Mouse (Mus musculus): ENCODE data around the gene Zfp462.
"Not testable (repeated sequence)": the region's sequence is repeated elsewhere in the genome, so short reads cannot be mapped to it uniquely, and the experiment has no call there.

The Zfp462 gene

GRCm38 (mm10) chr4:54944921-54945430 is at the start of gene Zfp462:
TSS of gene Zfp462 (plus strand) at chr4:54945048.
- H3K4me1 ChIP-seq (replicated peaks; ENCODE audit: low read depth, low read length), result peaks cover 28% of the 10 kb centered on the region
- H3K9me3 ChIP-seq (ENCODE audit: low read length), result no peaks in the 10 kb centered on the region
- H3K4me3 ChIP-seq (replicated peaks; ENCODE audit: low read length), result peak within 1 kb of the TSS; percentile 87
- no peak for TF ChIP-seq CTCF (conservative IDR thresholded peaks at IDR 0.05; ENCODE audit: low read length)
- no peak for TF ChIP-seq NANOG (IDR thresholded peaks at IDR 0.05; ENCODE audit: borderline replicate concordance, low read length)
- no peak for TF ChIP-seq POU5F1 (IDR thresholded peaks at IDR 0.05; ENCODE audit: borderline replicate concordance, low read length)
- peaks cover under 1% of the 10 kb centered on the region; the same call in 1 of the 2 replicates for H3K36me3 ChIP-seq (ENCODE audit: insufficient read depth, low read length)
- no peaks in the 10 kb centered on the region for H3K27me3 ChIP-seq (ENCODE audit: insufficient read depth, low read length)

GRCm38 (mm10) chr4:54896017-54896416 is 48.8 kb upstream of the Zfp462 start:
- peaks cover 3% of the 10 kb centered on the region; the same call in 1 of the 2 replicates for H3K9me3 ChIP-seq (ENCODE audit: low read length)
- H3K27me3 ChIP-seq (ENCODE audit: insufficient read depth, low read length), result no peaks in the 10 kb centered on the region
- no peak overlapping the region for H3K4me3 ChIP-seq (replicated peaks; ENCODE audit: low read length)
- TF ChIP-seq CTCF (conservative IDR thresholded peaks at IDR 0.05; ENCODE audit: low read length) (no peak), POU5F1 (IDR thresholded peaks at IDR 0.05; ENCODE audit: borderline replicate concordance, low read length) (no peak), NANOG (IDR thresholded peaks at IDR 0.05; ENCODE audit: borderline replicate concordance, low read length) (no peak)
- no peaks in the 10 kb centered on the region for H3K36me3 ChIP-seq (ENCODE audit: insufficient read depth, low read length)
- no peaks in the 10 kb centered on the region for H3K4me1 ChIP-seq (replicated peaks; ENCODE audit: low read depth, low read length)

- TF ChIP-seq CTCF (conservative IDR thresholded peaks at IDR 0.05; ENCODE audit: low read length), result no peak
- no peak overlapping the region for H3K4me3 ChIP-seq (replicated peaks; ENCODE audit: low read length)
Measured at GRCm38 (mm10) chr4:54904641-54905040, 40.2 kb upstream of the Zfp462 start.

GRCm38 (mm10) chr4:54905399-54905953 is 39.4 kb upstream of the Zfp462 start:
- Histone ChIP-seq H3K4me1 (replicated peaks; ENCODE audit: low read depth, low read length) (no peaks in the 10 kb centered on the region), H3K4me3 (replicated peaks; ENCODE audit: low read length) (no peak overlapping the region), H3K27me3 (ENCODE audit: insufficient read depth, low read length) (no peaks in the 10 kb centered on the region), H3K9me3 (ENCODE audit: low read length) (no peaks in the 10 kb centered on the region), H3K36me3 (ENCODE audit: insufficient read depth, low read length) (no peaks in the 10 kb centered on the region)
- no peak for TF ChIP-seq NANOG (IDR thresholded peaks at IDR 0.05; ENCODE audit: borderline replicate concordance, low read length)
- TF ChIP-seq CTCF (conservative IDR thresholded peaks at IDR 0.05; ENCODE audit: low read length), result no peak
- TF ChIP-seq POU5F1 (IDR thresholded peaks at IDR 0.05; ENCODE audit: borderline replicate concordance, low read length), result no peak

More at GRCm38 (mm10) chr4:54904641-54905040, 40.2 kb upstream of the Zfp462 start:
- H3K9me3 ChIP-seq (ENCODE audit: low read length), result no peaks in the 10 kb centered on the region
- no peaks in the 10 kb centered on the region for H3K27me3 ChIP-seq (ENCODE audit: insufficient read depth, low read length)
- no peaks in the 10 kb centered on the region for H3K4me1 ChIP-seq (replicated peaks; ENCODE audit: low read depth, low read length)
- no peaks in the 10 kb centered on the region for H3K36me3 ChIP-seq (ENCODE audit: insufficient read depth, low read length)

GRCm38 (mm10) chr4:54910300-54910699 is 34.5 kb upstream of the Zfp462 start:
- Histone ChIP-seq H3K4me3 (replicated peaks; ENCODE audit: low read length) (no peak overlapping the region), H3K36me3 (ENCODE audit: insufficient read depth, low read length) (no peaks in the 10 kb centered on the region), H3K9me3 (ENCODE audit: low read length) (no peaks in the 10 kb centered on the region), H3K27me3 (ENCODE audit: insufficient read depth, low read length) (no peaks in the 10 kb centered on the region), H3K4me1 (replicated peaks; ENCODE audit: low read depth, low read length) (no peaks in the 10 kb centered on the region)
- TF ChIP-seq CTCF (conservative IDR thresholded peaks at IDR 0.05; ENCODE audit: low read length), result no peak
- TF ChIP-seq NANOG (IDR thresholded peaks at IDR 0.05; ENCODE audit: borderline replicate concordance, low read length), result no peak
- TF ChIP-seq POU5F1 (IDR thresholded peaks at IDR 0.05; ENCODE audit: borderline replicate concordance, low read length), result no peak

- no peaks in the 10 kb centered on the region for H3K9me3 ChIP-seq (ENCODE audit: low read length)
- H3K36me3 ChIP-seq (ENCODE audit: insufficient read depth, low read length), result no peaks in the 10 kb centered on the region
- H3K27me3 ChIP-seq (ENCODE audit: insufficient read depth, low read length), result no peaks in the 10 kb centered on the region
- peaks cover 1% of the 10 kb centered on the region; the same call in 1 of the 2 replicates for H3K4me1 ChIP-seq (replicated peaks; ENCODE audit: low read depth, low read length)
- H3K4me3 ChIP-seq (replicated peaks; ENCODE audit: low read length), result no peak overlapping the region
- TF ChIP-seq NANOG (IDR thresholded peaks at IDR 0.05; ENCODE audit: borderline replicate concordance, low read length), result no peak
- no peak for TF ChIP-seq POU5F1 (IDR thresholded peaks at IDR 0.05; ENCODE audit: borderline replicate concordance, low read length)
- no peak for TF ChIP-seq CTCF (conservative IDR thresholded peaks at IDR 0.05; ENCODE audit: low read length)
Measured at GRCm38 (mm10) chr4:54918276-54918675, 26.6 kb upstream of the Zfp462 start.

- Histone ChIP-seq H3K9me3 (ENCODE audit: low read length) (no peaks in the 10 kb centered on the region), H3K27me3 (ENCODE audit: insufficient read depth, low read length) (no peaks in the 10 kb centered on the region), H3K4me3 (replicated peaks; ENCODE audit: low read length) (no peak overlapping the region), H3K4me1 (replicated peaks; ENCODE audit: low read depth, low read length) (peaks cover 44% of the 10 kb centered on the region), H3K36me3 (ENCODE audit: insufficient read depth, low read length) (no peaks in the 10 kb centered on the region)
- TF ChIP-seq CTCF (conservative IDR thresholded peaks at IDR 0.05; ENCODE audit: low read length) (peak; percentile 41), NANOG (IDR thresholded peaks at IDR 0.05; ENCODE audit: borderline replicate concordance, low read length) (no peak)
Measured at GRCm38 (mm10) chr4:54923386-54923785, 21.5 kb upstream of the Zfp462 start.

GRCm38 (mm10) chr4:54924306-54924705 is 20.5 kb upstream of the Zfp462 start:
- no peak overlapping the region for H3K4me3 ChIP-seq (replicated peaks; ENCODE audit: low read length)
- H3K27me3 ChIP-seq (ENCODE audit: insufficient read depth, low read length), result no peaks in the 10 kb centered on the region
- peaks cover 44% of the 10 kb centered on the region for H3K4me1 ChIP-seq (replicated peaks; ENCODE audit: low read depth, low read length)
- TF ChIP-seq POU5F1 (IDR thresholded peaks at IDR 0.05; ENCODE audit: borderline replicate concordance, low read length), result no peak
- no peak for TF ChIP-seq CTCF (conservative IDR thresholded peaks at IDR 0.05; ENCODE audit: low read length)
- no peak for TF ChIP-seq NANOG (IDR thresholded peaks at IDR 0.05; ENCODE audit: borderline replicate concordance, low read length)
- no peaks in the 10 kb centered on the region for H3K9me3 ChIP-seq (ENCODE audit: low read length)
- no peaks in the 10 kb centered on the region for H3K36me3 ChIP-seq (ENCODE audit: insufficient read depth, low read length)

GRCm38 (mm10) chr4:54926456-54926855 is 18.4 kb upstream of the Zfp462 start:
- H3K4me1 ChIP-seq (replicated peaks; ENCODE audit: low read depth, low read length), result peaks cover 51% of the 10 kb centered on the region
- not testable (repeated sequence) for H3K36me3 ChIP-seq (ENCODE audit: insufficient read depth, low read length); H3K9me3 ChIP-seq (ENCODE audit: low read length); H3K27me3 ChIP-seq (ENCODE audit: insufficient read depth, low read length)
- peak; percentile 33; the same call in 1 of the 2 replicates for TF ChIP-seq NANOG (IDR thresholded peaks at IDR 0.05; ENCODE audit: borderline replicate concordance, low read length)
- peak overlapping the region; percentile 41; the same call in 1 of the 2 replicates for H3K4me3 ChIP-seq (replicated peaks; ENCODE audit: low read length)
